Mouse (Mus musculus) intestine, embryonic 16.5 days (tissue): ENCODE results near the gene Synj2bp. TPM values are rescaled to one million over a fixed set of nuclear protein-coding genes. Genes with fewer than 3 reads are reported as not detected.
"Not testable (repeated sequence)": the region's sequence is repeated elsewhere in the genome, so short reads cannot be mapped to it uniquely, and the experiment has no call there.

ENCODE experiments used
- ATAC-seq: fragments of 200-750 bp; cut with Nextera tagmentation; 2 replicates; pipeline ENCODE4 v1.8.0; 2017; ENCODE audit warnings: moderate TSS enrichment, moderate library complexity
- H3K27ac ChIP-seq: fragments of 300-500 bp; sonication (generic); 2 replicates; pipeline ENCODE4 v1.5.1; 2014; ENCODE audit warnings: mild to moderate bottlenecking, low read length
- H3K27me3 ChIP-seq: fragments of 300-500 bp; sonication (generic); replicated peaks from 2 replicates; pipeline ENCODE4 v1.6.1; 2014; ENCODE audit warnings: low read length, control low read depth, mixed read lengths; ENCODE audit not compliant: control insufficient read depth, insufficient read depth
- H3K36me3 ChIP-seq: fragments of 300-500 bp; sonication (generic); 2 replicates; pipeline ENCODE4 v1.6.1; 2014; ENCODE audit warnings: low read length, control low read depth; ENCODE audit not compliant: control insufficient read depth, insufficient read depth
- H3K4me1 ChIP-seq: fragments of 300-500 bp; sonication (generic); 2 replicates; pipeline ENCODE4 v1.6.1; 2014; ENCODE audit warnings: low read length, control low read depth, mixed read lengths; ENCODE audit not compliant: control insufficient read depth, insufficient read depth
- H3K4me2 ChIP-seq: fragments of 300-500 bp; sonication (generic); 2 replicates; pipeline ENCODE4 v1.6.1; 2014; ENCODE audit warnings: low read depth, low read length, control low read depth
- H3K4me3 ChIP-seq: fragments of 300-500 bp; sonication (generic); 2 replicates; pipeline ENCODE4 v1.5.1; 2014; ENCODE audit warnings: mild to moderate bottlenecking, low read length
- H3K9ac ChIP-seq: fragments of 300-500 bp; sonication (generic); 2 replicates; pipeline ENCODE4 v1.6.1; 2014; ENCODE audit warnings: low read depth, low read length
- H3K9me3 ChIP-seq: fragments of 300-500 bp; sonication (generic); 2 replicates; pipeline ENCODE4 v1.6.1; 2016; ENCODE audit warnings: low read length, control low read depth; ENCODE audit not compliant: control insufficient read depth
- WGBS: fragments of 180-500 bp; shearing (Covaris S2); extraction: QIAGEN DNeasy Blood & Tissue Kit; methylation state at CpG from one replicate; pipeline ENCODE4 v1.1.7; 2014; 5-methylcytosine and 5-hydroxymethylcytosine counted together
- polyA plus RNA-seq: library from polyadenylated mRNA; unstranded; fragments of >200 nt; fragmentation: Nextera tagmentation; extraction: Ambion mirVana; gene quantifications from 2 replicates; pipeline ENCODE4 v1.2.1, GENCODE M21; 2015

Synj2bp gene
- polyA plus RNA-seq, result 41.5 and 42.1 TPM in 2 replicates

DNA sequence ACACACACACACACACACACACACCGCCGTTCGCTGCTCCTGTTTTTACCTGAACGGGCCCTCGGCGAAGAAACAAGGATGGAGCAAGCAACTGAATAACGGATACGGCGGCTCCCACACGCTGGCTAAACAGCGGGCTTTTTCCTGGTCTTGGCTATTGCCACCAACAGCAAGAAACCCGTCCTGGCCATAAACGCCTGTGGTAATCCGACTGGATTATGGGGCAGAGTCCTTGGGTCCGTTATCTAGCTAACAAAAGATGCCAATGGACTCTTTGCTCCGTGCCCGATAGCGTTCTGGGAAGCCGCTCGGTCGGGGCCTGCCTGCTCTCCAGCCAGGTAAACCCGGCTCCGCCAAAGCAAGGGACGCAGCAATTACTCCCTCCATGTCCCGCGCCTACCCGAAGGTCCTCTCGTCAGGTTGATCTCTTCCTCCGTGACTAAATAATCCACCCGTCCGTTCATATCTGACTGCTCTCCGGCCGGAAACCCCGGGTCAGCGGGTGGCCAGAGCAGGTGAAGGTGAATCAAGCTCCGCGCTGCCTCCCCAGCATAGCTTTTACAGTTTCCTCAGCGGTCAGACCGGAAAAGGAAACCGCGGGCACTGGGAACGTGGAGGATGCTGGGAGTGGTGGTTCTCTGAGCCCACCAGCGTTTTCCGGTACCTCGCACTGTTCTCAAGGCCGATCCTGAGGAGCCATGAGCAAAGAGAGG is at the start of gene Synj2bp, which contains the start of gene Gm20498:
TSS of gene Synj2bp (minus strand) at position 596 of the 713 bp plus-strand sequence.
TSS of gene Gm20498 (minus strand) at position 590 of the 713 bp plus-strand sequence.
- peak within 1 kb of the TSS; percentile 63 for H3K4me2 ChIP-seq
- under 1% methylated on average over 46 of the region's 46 CpGs for WGBS
- peak within 1 kb of the TSS; percentile 78 for H3K9ac ChIP-seq
- no peaks in the 10 kb centered on the region for H3K36me3 ChIP-seq
- H3K27ac ChIP-seq, result peak within 1 kb of the TSS; percentile 58
- ATAC-seq, result peak; percentile 95
- no peaks in the 10 kb centered on the region for H3K27me3 ChIP-seq
- no peaks in the 10 kb centered on the region for H3K9me3 ChIP-seq
- H3K4me1 ChIP-seq, result no peaks in the 10 kb centered on the region
- peak within 1 kb of the TSS; percentile 64 for H3K4me3 ChIP-seq

DNA sequence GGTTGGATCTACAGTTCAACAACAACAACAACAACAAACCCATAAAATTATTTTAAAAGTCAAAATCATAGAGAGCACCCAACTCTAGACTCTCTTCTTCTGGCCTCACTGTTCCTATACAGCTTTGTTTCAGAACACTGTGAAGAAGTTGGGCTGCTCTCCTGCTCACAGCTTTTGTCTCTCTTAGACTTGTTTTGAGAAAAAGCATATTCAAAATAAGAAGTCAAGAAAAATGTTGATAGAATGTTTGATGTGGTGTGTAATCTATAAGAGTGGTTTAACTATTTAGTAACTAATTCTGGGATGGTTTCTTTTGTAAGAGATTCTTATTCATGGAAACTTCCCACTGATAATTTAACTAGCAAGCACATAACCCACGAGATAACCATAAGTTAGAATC is 35.7 kb upstream of the Synj2bp start, which contains the start of gene Adam21:
TSS of gene Adam21 (minus strand) at position 101 of the 400 bp plus-strand sequence.
- H3K27me3 ChIP-seq, result no peaks in the 10 kb centered on the region
- 88% methylated on average over 1 of the region's 1 CpGs for WGBS
- no peak within 1 kb of the TSS for H3K4me2 ChIP-seq
- no peak within 1 kb of the TSS for H3K27ac ChIP-seq
- H3K4me1 ChIP-seq, result no peaks in the 10 kb centered on the region
- H3K4me3 ChIP-seq, result no peak within 1 kb of the TSS
- H3K9me3 ChIP-seq, result no peaks in the 10 kb centered on the region
- H3K36me3 ChIP-seq, result no peaks in the 10 kb centered on the region
- no peak for ATAC-seq
- H3K9ac ChIP-seq, result no peak within 1 kb of the TSS

- Histone ChIP-seq H3K4me3 (no peak overlapping the region), H3K9me3 (no peaks in the 10 kb centered on the region), H3K4me1 (no peaks in the 10 kb centered on the region), H3K27me3 (no peaks in the 10 kb centered on the region), H3K4me2 (no peak overlapping the region), H3K27ac (no peak overlapping the region), H3K36me3 (no peaks in the 10 kb centered on the region), H3K9ac (no peak overlapping the region)
- WGBS, result 85% methylated on average over 5 of the region's 5 CpGs
- no peak for ATAC-seq
These were observed 35.2 kb upstream of the Synj2bp start for GRCm38 (mm10) chr12:81567931-81568330.

DNA sequence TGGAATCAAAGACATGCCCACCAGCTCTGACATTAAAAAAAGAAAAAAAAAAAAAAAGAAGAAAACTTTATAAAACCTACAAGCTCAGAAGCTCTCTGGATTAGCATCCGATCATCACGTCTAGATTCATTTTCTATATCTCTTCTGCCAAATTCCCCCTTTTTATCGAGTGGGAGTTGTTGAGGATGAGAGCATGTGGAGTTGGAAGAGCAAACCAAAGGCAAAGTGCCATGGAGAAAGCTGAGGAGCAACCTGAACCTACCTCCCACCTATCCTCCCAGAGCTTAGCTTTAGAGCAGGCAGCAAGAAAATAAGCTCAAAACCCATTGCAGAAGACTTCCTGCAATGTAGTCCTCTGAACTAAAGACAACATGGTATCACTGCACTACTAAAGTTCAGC is 31.5 kb upstream of the Synj2bp start:
- H3K27me3 ChIP-seq, result no peaks in the 10 kb centered on the region
- 98% methylated on average over 3 of the region's 3 CpGs for WGBS
- no peak overlapping the region for H3K4me3 ChIP-seq
- no peak overlapping the region for H3K9ac ChIP-seq
- no peaks in the 10 kb centered on the region for H3K9me3 ChIP-seq
- no peaks in the 10 kb centered on the region for H3K36me3 ChIP-seq
- H3K4me1 ChIP-seq, result no peaks in the 10 kb centered on the region
- H3K27ac ChIP-seq, result no peak overlapping the region
- no peak overlapping the region for H3K4me2 ChIP-seq
- ATAC-seq, result no peak

DNA sequence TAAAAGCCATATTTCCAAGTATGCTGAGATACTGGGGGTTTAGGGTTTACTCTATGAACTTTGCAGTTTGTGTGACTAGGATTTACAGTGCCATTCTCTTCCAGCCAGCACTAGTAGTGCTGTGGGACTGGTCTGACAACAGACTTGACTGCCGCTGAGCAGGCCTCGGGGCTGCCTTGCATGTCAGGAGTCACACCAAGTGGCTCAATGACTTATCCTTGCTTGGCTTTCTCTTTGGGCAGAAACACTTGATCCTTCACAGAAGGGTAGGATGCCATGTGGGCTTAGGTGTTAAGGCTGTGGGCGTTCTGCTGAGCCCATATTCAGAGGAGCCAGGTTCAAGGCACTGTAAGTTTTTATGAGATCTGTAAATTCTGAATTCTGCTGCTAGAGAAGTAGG is 16.6 kb upstream of the Synj2bp start:
- Histone ChIP-seq H3K27ac (no peak overlapping the region), H3K9ac (no peak overlapping the region), H3K27me3 (no peaks in the 10 kb centered on the region), H3K4me2 (no peak overlapping the region), H3K36me3 (no peaks in the 10 kb centered on the region), H3K9me3 (no peaks in the 10 kb centered on the region), H3K4me1 (no peaks in the 10 kb centered on the region), H3K4me3 (no peak overlapping the region)
- WGBS, result 80% methylated on average over 3 of the region's 3 CpGs
- ATAC-seq, result no peak

DNA sequence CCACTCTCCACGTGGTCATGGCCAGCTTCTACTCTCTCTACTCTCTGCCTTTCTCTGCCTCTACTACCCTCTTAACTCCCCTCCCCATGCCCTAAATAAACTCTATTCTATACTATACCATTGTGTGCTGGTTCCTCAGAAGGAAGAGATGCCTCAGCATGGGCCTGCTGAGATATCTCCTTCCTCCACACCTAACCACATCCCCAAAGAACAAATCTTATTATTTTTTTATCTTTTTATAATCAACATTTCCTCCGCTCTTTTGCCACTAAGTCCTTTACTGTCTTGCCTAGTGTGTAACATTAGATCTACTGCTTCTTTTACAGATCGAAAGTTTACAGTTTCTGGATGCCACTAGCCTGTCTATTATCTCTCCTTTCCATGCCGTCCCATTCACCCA is 14.5 kb upstream of the Synj2bp start:
- Histone ChIP-seq H3K27me3 (no peaks in the 10 kb centered on the region), H3K4me3 (no peak overlapping the region), H3K9ac (no peak overlapping the region), H3K4me2 (no peak overlapping the region), H3K36me3 (no peaks in the 10 kb centered on the region), H3K27ac (no peak overlapping the region), H3K4me1 (no peaks in the 10 kb centered on the region), H3K9me3 (no peaks in the 10 kb centered on the region)
- WGBS, result 65% methylated on average over 4 of the region's 4 CpGs
- no peak for ATAC-seq

DNA sequence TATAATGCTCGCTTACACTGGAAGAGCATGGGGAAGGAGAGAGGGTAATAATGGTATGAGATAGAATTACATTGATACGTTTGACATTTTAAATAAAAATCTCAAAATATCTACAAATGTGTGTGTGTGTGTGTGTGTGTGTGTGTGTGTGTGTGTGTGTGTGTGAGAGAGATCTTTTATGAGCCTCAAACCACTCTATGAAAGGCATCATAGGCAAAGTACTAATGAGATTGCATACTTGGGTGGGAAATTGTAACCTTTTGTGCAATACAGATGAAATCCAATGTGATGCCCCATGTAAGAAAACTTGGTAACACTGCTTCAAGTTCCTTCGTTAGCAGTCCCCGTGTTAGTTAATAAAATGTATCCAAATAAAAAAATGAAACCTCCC is 313 bp upstream of the Synj2bp start:
- WGBS, result 35% methylated on average over 4 of the region's 4 CpGs
- 0 out of 2 replicates have a peak, but pooled peaks have one; percentile 20 for ATAC-seq

DNA sequence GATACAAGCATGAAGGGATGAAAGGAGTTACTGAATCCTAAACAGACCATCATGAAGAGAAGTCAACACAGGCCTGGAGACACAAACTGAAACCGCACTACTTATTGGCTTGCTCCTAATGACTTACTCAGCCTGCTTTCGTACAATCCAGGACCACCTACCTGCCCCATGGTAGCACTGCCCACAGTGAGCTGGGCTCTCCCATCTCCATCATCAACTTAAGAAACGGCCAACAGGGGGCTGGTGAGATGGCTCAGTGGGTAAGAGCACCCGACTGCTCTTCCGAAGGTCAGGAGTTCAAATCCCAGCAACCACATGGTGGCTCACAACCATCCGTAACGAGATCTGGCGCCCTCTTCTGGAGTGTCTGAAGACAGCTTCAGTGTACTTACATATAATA is 2.1 kb downstream of the Synj2bp start:
- WGBS, result 77% methylated on average over 5 of the region's 8 CpGs
- not testable (repeated sequence) for H3K4me1 ChIP-seq, H3K9me3 ChIP-seq, H3K9ac ChIP-seq, H3K27me3 ChIP-seq, ATAC-seq, H3K27ac ChIP-seq, H3K36me3 ChIP-seq, H3K4me2 ChIP-seq, H3K4me3 ChIP-seq

More for the DNA sequence above, 313 bp upstream of the Synj2bp start:
- Histone ChIP-seq H3K36me3 (no peaks in the 10 kb centered on the region), H3K27ac (peak overlapping the region; percentile 58; the same call in 1 of the 2 replicates), H3K9me3 (no peaks in the 10 kb centered on the region), H3K9ac (peak overlapping the region; percentile 78), H3K4me3 (peak overlapping the region; percentile 64), H3K4me1 (no peaks in the 10 kb centered on the region), H3K4me2 (peak overlapping the region; percentile 63), H3K27me3 (no peaks in the 10 kb centered on the region)

DNA sequence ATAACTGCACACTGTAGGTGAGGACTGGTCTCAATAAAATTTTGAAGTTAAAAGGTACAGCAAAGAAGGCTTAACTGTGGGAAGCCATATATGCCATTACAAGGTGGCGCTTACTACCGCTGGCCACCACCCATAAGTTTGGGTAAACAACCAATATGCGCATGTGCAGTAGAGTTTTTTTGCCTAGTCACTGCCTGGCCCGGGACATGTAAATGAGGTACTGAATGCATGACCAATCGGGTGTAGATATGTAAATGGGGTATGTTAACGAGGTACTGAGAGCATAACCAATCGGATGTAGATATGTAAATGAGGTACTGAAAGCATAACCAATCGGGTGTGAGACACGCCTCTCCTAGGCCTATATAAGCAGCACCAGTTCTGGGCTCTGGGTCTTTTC is 35.8 kb downstream of the Synj2bp start:
- not testable (repeated sequence) for H3K27ac ChIP-seq, H3K4me2 ChIP-seq, H3K9ac ChIP-seq, ATAC-seq, H3K27me3 ChIP-seq, H3K9me3 ChIP-seq, H3K4me1 ChIP-seq, H3K36me3 ChIP-seq, H3K4me3 ChIP-seq
- 98% methylated on average over 9 of the region's 9 CpGs for WGBS
